Mouse (Mus musculus) cortical plate, adult 2 months (tissue): Measurements from ENCODE around the gene Sec14l3. TPM values are rescaled to one million over a fixed set of nuclear protein-coding genes. Genes with fewer than 3 reads are reported as not detected.

Experiments used
- H3K27ac ChIP-seq: fragments of 200-500 bp; 2 replicates; pipeline ENCODE4 v1.5.1; 2012; ENCODE audit warnings: low read length, control low read depth, inconsistent platforms; ENCODE audit not compliant: insufficient read depth
- H3K4me1 ChIP-seq: fragments of 200-500 bp; 2 replicates; pipeline ENCODE4 v1.6.1; 2011; ENCODE audit warnings: low read length; ENCODE audit not compliant: control insufficient read depth, insufficient read depth
- H3K4me3 ChIP-seq: fragments of 200-500 bp; 2 replicates; pipeline ENCODE4 v1.5.1; 2011; ENCODE audit warnings: mild to moderate bottlenecking, low read length, control low read depth; ENCODE audit not compliant: insufficient read depth
- CTCF ChIP-seq: fragments of 200-500 bp; IDR thresholded peaks from 2 replicates; pipeline ENCODE4 v1.5.1; 2011; ENCODE audit warnings: mild to moderate bottlenecking, control low read depth, low read length; ENCODE audit not compliant: insufficient read depth; ENCODE audit errors: extremely low read depth
- POLR2A ChIP-seq: fragments of 200-500 bp; IDR thresholded peaks from 2 replicates; pipeline ENCODE4 v1.6.1; 2011; ENCODE audit warnings: mild to moderate bottlenecking, low read length, control low read depth; ENCODE audit not compliant: insufficient read depth; ENCODE audit errors: extremely low read depth
- polyA plus RNA-seq: library from polyadenylated mRNA; depleted of rRNA; stranded (reverse); fragments of >200 nt; gene quantifications from 2 replicates; pipeline ENCODE4 v1.2.3, GENCODE M21; 2012

Sec14l3 gene
- polyA plus RNA-seq, 1 experiment: 0.52 TPM

- no peak overlapping the region for H3K27ac ChIP-seq
- no peak overlapping the region for H3K4me3 ChIP-seq
- no peak for TF ChIP-seq CTCF
- TF ChIP-seq POLR2A: no peak
- peaks cover 10% of the 10 kb centered on the region for H3K4me1 ChIP-seq
These were observed 50.8 kb downstream of the Sec14l3 start for GRCm38 (mm10) chr11:4115407-4115806.

GRCm38 (mm10) chr11:4116458-4117141, 52.0 kb downstream of the Sec14l3 start:
- TF ChIP-seq POLR2A (no peak), CTCF (no peak)
- peaks cover 10% of the 10 kb centered on the region for H3K4me1 ChIP-seq
- peak overlapping the region; percentile 87; the same call in 1 of the 2 replicates for H3K4me3 ChIP-seq
- no peak overlapping the region for H3K27ac ChIP-seq

GRCm38 (mm10) chr11:4117372-4118071, 52.9 kb downstream of the Sec14l3 start:
- Histone ChIP-seq H3K4me3 (peak overlapping the region; percentile 87), H3K27ac (0 out of 2 replicates have a peak overlapping the region, but pooled peaks have one; percentile 87), H3K4me1 (peaks cover 10% of the 10 kb centered on the region)
- TF ChIP-seq POLR2A: no peak
- TF ChIP-seq CTCF: 0 out of 2 replicates have a peak, but pooled peaks have one; percentile 10

GRCm38 (mm10) chr11:4118081-4118921, 53.7 kb downstream of the Sec14l3 start:
- Histone ChIP-seq H3K4me3 (peak overlapping the region; percentile 87), H3K4me1 (peaks cover 10% of the 10 kb centered on the region), H3K27ac (peak overlapping the region; percentile 87)
- TF ChIP-seq CTCF: no peak
- peak; percentile 67 for TF ChIP-seq POLR2A

GRCm38 (mm10) chr11:4119635-4120034, 55.0 kb downstream of the Sec14l3 start:
- Histone ChIP-seq H3K4me1 (peaks cover 10% of the 10 kb centered on the region), H3K4me3 (no peak overlapping the region), H3K27ac (no peak overlapping the region)
- no peak for TF ChIP-seq POLR2A
- TF ChIP-seq CTCF: no peak

GRCm38 (mm10) chr11:4121691-4122090, 57.0 kb downstream of the Sec14l3 start:
- no peak overlapping the region for H3K27ac ChIP-seq
- no peak for TF ChIP-seq POLR2A
- TF ChIP-seq CTCF: no peak
- no peak overlapping the region for H3K4me3 ChIP-seq
- peaks cover 5% of the 10 kb centered on the region for H3K4me1 ChIP-seq

GRCm38 (mm10) chr11:4122226-4122625, 57.6 kb downstream of the Sec14l3 start:
- no peak overlapping the region for H3K4me3 ChIP-seq
- no peak for TF ChIP-seq CTCF
- TF ChIP-seq POLR2A: no peak
- no peak overlapping the region for H3K27ac ChIP-seq
- peaks cover 4% of the 10 kb centered on the region; the same call in 1 of the 2 replicates for H3K4me1 ChIP-seq

- TF ChIP-seq CTCF (no peak), POLR2A (no peak)
- H3K4me1 ChIP-seq: peaks cover 4% of the 10 kb centered on the region; the same call in 1 of the 2 replicates
- no peak within 1 kb of the TSS for H3K27ac ChIP-seq
- H3K4me3 ChIP-seq: no peak within 1 kb of the TSS
These were observed 58.3 kb downstream of the Sec14l3 start, which contains the start of gene Sec14l2 for GRCm38 (mm10) chr11:4122742-4123579. Gene Sec14l2 (minus strand): TSS chr11:4123415.
